Mouse (Mus musculus): Measurements from ENCODE around the gene H60b. TPM values are rescaled to one million over a fixed set of nuclear protein-coding genes. Genes with fewer than 3 reads are reported as not detected.
A peak's percentile ranks its signal among the peaks of the same experiment; 100 is the strongest.
"Not testable (repeated sequence)": the region's sequence is repeated elsewhere in the genome, so short reads cannot be mapped to it uniquely, and the experiment has no call there.

Gene H60b
- polyA plus RNA-seq (2015; fragmentation: Nextera tagmentation; extraction: Ambion mirVana): 0.36 and 0.51 TPM in 2 replicates

DNA sequence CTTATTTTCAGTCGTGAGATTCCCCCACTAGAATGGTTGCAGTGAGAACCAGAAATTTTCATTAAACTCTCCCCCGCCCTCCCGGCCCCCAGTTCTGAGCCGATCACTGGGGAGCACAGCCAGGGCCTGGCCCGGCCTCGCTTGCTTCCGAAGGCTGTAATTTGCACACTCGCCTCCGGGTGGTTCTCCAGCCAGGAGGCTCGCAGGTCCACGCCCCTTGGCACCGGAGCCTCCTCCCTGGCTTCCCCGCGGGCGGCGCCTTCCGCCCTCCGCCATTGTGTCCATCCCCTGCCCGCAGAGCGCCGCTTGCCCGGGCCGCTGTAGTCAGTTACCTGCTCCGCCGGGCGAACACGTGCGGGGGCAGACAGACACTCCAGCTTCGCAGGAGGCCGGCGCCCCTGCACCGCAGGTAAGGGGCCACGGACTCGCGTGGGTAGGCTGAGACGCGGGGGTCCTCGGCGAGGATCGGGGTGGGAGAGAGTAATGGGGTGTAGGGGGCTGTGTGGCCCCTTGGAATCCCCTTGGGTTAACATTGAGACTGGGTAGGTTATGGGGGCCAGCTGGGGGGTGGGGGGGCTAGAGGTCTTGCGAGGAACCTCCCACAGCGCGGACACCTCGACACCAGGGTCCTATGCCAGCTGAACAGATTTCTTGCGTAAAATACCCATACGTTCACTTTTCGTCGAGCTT lies at the start of gene H60b, which contains the start of gene Raet1e:
TSS of gene H60b (plus strand) at position 277 of the 690 bp plus-strand sequence.
TSS of gene Raet1e (plus strand) at position 260 of the 690 bp plus-strand sequence.
- H3K36me3 ChIP-seq (ENCODE audit: control insufficient read depth, insufficient read depth, low read length); H3K9ac ChIP-seq (ENCODE audit: low read length); H3K27ac ChIP-seq (replicated peaks); H3K4me1 ChIP-seq (replicated peaks; ENCODE audit: control insufficient read depth, insufficient read depth); H3K9me3 ChIP-seq (ENCODE audit: control insufficient read depth, low read length): not testable (repeated sequence)
- DNase-seq (ENCODE audit: low spot score) (peak; percentile 89), ATAC-seq (ENCODE audit: low FRiP score, low TSS enrichment) (peak; percentile 95)
- Histone ChIP-seq H3K4me2 (replicated peaks; ENCODE audit: low read depth) (peak within 1 kb of the TSS; percentile 50), H3K27me3 (ENCODE audit: control insufficient read depth, insufficient read depth, low read length) (peaks cover 11% of the 10 kb centered on the region; the same call in 1 of the 2 replicates), H3K4me3 (ENCODE audit: low read depth, low read length) (peak within 1 kb of the TSS; percentile 35)
- 1% methylated on average over 43 of the region's 48 CpGs for WGBS
- TF ChIP-seq CTCF (IDR thresholded peaks at IDR 0.05; ENCODE audit: low read depth): peak; percentile 58

DNA sequence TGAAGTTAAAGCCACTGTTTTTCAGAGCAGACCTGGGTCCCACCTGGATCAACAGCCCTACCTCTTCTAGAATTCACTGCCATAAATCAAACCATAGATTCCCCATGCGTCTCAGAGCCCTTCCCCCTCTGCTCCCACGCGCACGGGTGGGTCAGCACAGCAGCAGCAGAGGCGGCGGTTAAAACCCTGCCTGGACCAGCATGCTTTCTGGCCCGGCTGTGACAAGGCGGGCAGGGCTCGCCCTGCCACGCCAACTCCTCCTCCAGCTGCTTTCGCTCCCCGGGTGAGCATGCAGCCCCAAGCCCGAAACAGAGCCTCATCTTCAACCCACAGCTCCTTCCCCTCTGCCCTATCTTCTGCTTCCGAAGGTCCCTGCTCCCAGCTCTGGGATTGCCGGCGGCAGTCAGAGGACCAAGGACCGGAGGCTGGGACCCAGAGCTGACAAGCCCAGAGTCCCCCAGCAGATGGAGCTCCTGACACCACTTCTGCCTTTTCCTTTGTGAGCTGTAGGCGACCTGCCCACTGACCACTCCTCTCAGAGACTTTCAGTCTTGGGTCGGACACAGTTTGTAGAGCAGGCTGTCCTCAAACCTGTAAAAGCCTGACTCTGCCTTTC lies 17.6 kb upstream of the H60b start:
- H3K9me3 ChIP-seq (ENCODE audit: control insufficient read depth, low read length): no peaks in the 10 kb centered on the region
- 0% methylated on average over 19 of the region's 19 CpGs for WGBS
- peak; percentile 41; the same call in 1 of the 2 replicates for ATAC-seq (ENCODE audit: low FRiP score, low TSS enrichment)

DNA sequence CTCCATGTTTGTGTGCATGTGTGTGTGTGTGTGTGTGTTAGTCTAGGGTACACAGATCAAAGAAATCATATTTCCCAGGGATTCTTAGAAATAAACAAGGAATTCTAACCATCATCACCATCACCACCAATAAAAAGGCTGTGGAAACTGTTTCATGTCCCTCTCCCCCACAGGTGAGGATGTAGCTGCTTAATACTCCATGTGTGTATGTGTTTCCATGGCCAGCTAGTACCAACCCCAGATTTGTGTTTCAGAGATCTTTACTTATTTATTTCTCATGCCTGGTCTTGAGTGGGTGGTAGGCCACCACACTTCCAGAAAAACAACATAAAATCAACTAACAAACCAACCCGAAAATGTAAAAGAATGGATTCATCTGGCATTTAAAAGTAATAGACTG lies 16.2 kb upstream of the H60b start:
- not testable (repeated sequence) for H3K36me3 ChIP-seq (ENCODE audit: control insufficient read depth, insufficient read depth, low read length)
- DNase-seq (ENCODE audit: low spot score): peak; percentile 63

More for the DNA sequence above, 17.6 kb upstream of the H60b start:
- peak overlapping the region; percentile 59 for H3K4me2 ChIP-seq (replicated peaks; ENCODE audit: low read depth)
- peak overlapping the region; percentile 43 for H3K9ac ChIP-seq (ENCODE audit: low read length)
- peak; percentile 84 for DNase-seq (ENCODE audit: low spot score)
- no peak for TF ChIP-seq EP300 (optimal IDR thresholded peaks at IDR 0.05)
- peak; percentile 83 for TF ChIP-seq CTCF (IDR thresholded peaks at IDR 0.05; ENCODE audit: low read depth)
- H3K27ac ChIP-seq (replicated peaks): no peak overlapping the region
- no peaks in the 10 kb centered on the region for H3K36me3 ChIP-seq (ENCODE audit: control insufficient read depth, insufficient read depth, low read length)
- H3K4me1 ChIP-seq (replicated peaks; ENCODE audit: control insufficient read depth, insufficient read depth): no peaks in the 10 kb centered on the region
- peak overlapping the region; percentile 34 for H3K4me3 ChIP-seq (ENCODE audit: low read depth, low read length)
- no peaks in the 10 kb centered on the region for H3K27me3 ChIP-seq (ENCODE audit: control insufficient read depth, insufficient read depth, low read length)

DNA sequence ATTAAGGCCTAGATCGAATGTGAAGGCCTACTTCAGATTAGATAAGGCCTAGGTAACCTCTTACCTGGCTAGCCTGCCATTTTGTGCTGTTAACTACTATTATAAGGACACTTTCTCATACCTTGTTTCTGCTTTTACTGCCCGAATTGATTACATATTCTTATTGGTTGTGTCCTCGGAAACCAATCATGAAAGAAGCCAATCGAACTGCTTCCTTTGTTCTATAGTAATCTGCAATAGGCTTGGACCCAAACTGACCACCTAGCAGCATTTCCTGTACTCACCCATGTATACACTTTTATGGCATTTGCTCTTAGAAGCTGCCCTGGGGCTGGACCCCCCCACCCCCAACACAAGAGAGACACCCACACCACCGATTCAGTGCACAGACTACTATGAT lies 15.5 kb upstream of the H60b start:
- no peak for TF ChIP-seq EP300 (optimal IDR thresholded peaks at IDR 0.05)
- TF ChIP-seq CTCF (IDR thresholded peaks at IDR 0.05; ENCODE audit: low read depth): no peak
- H3K9ac ChIP-seq (ENCODE audit: low read length): no peak overlapping the region
- no peak overlapping the region for H3K27ac ChIP-seq (replicated peaks)
- no peaks in the 10 kb centered on the region for H3K36me3 ChIP-seq (ENCODE audit: control insufficient read depth, insufficient read depth, low read length)
- ATAC-seq (ENCODE audit: low FRiP score, low TSS enrichment) (no peak), DNase-seq (ENCODE audit: low spot score) (no peak)
- H3K27me3 ChIP-seq (ENCODE audit: control insufficient read depth, insufficient read depth, low read length): no peaks in the 10 kb centered on the region
- H3K9me3 ChIP-seq (ENCODE audit: control insufficient read depth, low read length): no peaks in the 10 kb centered on the region
- H3K4me1 ChIP-seq (replicated peaks; ENCODE audit: control insufficient read depth, insufficient read depth): no peaks in the 10 kb centered on the region
- WGBS: 78% methylated on average over 5 of the region's 5 CpGs
- H3K4me2 ChIP-seq (replicated peaks; ENCODE audit: low read depth): no peak overlapping the region
- H3K4me3 ChIP-seq (ENCODE audit: low read depth, low read length): no peak overlapping the region

More for the DNA sequence above, 16.2 kb upstream of the H60b start:
- not testable (repeated sequence) for ATAC-seq (ENCODE audit: low FRiP score, low TSS enrichment); H3K4me3 ChIP-seq (ENCODE audit: low read depth, low read length); H3K4me2 ChIP-seq (replicated peaks; ENCODE audit: low read depth); H3K4me1 ChIP-seq (replicated peaks; ENCODE audit: control insufficient read depth, insufficient read depth); H3K9me3 ChIP-seq (ENCODE audit: control insufficient read depth, low read length); H3K9ac ChIP-seq (ENCODE audit: low read length); H3K27me3 ChIP-seq (ENCODE audit: control insufficient read depth, insufficient read depth, low read length); H3K27ac ChIP-seq (replicated peaks)
- 82% methylated on average over 1 of the region's 1 CpGs for WGBS

DNA sequence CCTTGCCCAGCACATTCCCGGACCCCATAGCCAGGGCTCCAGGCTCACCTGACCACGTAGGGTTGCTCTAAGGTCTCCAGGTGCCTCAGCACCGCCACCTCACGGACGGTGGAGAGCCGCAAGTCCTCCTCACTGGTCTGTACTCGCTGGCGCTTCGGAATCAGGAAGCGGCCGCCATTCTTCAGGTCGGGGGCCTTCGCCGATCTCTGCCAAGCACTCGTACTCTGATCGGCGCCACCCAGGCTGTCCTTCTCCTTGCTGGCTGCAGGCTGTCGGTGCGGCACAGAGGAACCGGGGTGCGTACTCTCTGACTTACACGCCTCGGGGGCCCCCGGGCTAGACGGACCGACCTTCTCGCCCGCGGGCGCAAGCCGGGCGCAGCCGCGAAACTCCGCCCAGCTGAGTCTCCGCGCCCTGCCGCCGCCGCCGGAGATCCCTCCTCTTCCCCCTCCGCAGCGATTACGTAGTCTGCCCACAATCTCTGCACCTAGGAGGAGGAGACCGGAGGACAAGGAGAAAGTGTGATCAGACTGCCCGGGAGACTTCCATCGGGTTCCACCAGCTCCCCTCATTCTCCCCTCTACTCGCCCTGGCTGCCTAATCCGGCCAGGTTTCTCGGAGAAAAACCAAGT lies 9.8 kb upstream of the H60b start:
- peak overlapping the region; percentile 98 for H3K4me2 ChIP-seq (replicated peaks; ENCODE audit: low read depth)
- H3K9ac ChIP-seq (ENCODE audit: low read length): peak overlapping the region; percentile 73
- H3K27me3 ChIP-seq (ENCODE audit: control insufficient read depth, insufficient read depth, low read length): peaks cover 8% of the 10 kb centered on the region; the same call in 1 of the 2 replicates
- ATAC-seq (ENCODE audit: low FRiP score, low TSS enrichment) (peak; percentile 96), DNase-seq (ENCODE audit: low spot score) (peak; percentile 90)
- TF ChIP-seq CTCF (IDR thresholded peaks at IDR 0.05; ENCODE audit: low read depth) (peak; percentile 76), EP300 (optimal IDR thresholded peaks at IDR 0.05) (no peak)
- WGBS: 0% methylated on average over 48 of the region's 50 CpGs
- 0 out of 2 replicates have a peak, but pooled peaks cover 2% of the 10 kb centered on the region for H3K4me1 ChIP-seq (replicated peaks; ENCODE audit: control insufficient read depth, insufficient read depth)
- no peaks in the 10 kb centered on the region for H3K9me3 ChIP-seq (ENCODE audit: control insufficient read depth, low read length)
- no peaks in the 10 kb centered on the region for H3K36me3 ChIP-seq (ENCODE audit: control insufficient read depth, insufficient read depth, low read length)
- peak overlapping the region; percentile 69 for H3K4me3 ChIP-seq (ENCODE audit: low read depth, low read length)
- H3K27ac ChIP-seq (replicated peaks): peak overlapping the region; percentile 75
